ENCODE assay signal across 7 mouse cellular contexts in the genomic region with DNA sequence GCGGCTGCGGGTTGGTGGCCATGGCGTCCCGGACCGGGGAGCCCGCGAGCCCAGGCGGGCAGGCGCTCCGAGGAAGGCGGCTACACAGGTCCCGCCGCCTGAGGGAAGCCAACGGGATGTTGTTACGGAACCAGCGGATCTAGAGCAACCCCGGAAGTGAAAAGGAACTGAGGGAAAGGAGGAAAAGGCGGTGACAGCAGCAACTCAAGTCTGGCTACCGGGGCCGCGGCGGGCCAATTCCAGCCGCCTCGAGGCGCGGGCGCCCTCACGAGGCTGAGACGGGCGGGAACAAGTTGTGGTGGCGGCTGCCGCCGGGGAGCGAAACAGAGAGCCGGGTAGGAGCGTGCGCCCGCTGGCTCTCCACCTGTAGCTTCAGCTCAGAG. TPM values are rescaled to one million over a fixed set of nuclear protein-coding genes. Genes with fewer than 3 reads are reported as not detected.
DNase-seq lines count a peak whose midpoint lies in the region; ATAC-seq lines count a peak whose summit lies in the region.

A gene (minus strand): TSS at position 169 of the 383 bp plus-strand sequence.

- peak; percentile 98 for DNase-seq in adrenal gland, postnatal 14 days
- DNase-seq in embryonic facial prominence, embryonic 11.5 days (ENCODE audit: low spot score), result peak; percentile 95
- DNase-seq in kidney, adult 11 months, result peak; percentile 96
- DNase-seq in limb, embryonic 10.5 days (ENCODE audit: low spot score), result peak; percentile 97
- DNase-seq in spleen, adult 12 weeks (ENCODE audit: low spot score), result peak; percentile 90

- WGBS in embryonic facial prominence, embryonic 11.5 days, result under 1% methylated on average over 34 of the region's 38 CpGs
- WGBS in limb, embryonic 10.5 days, result under 1% methylated on average over 38 of the region's 38 CpGs
- under 1% methylated on average over 38 of the region's 38 CpGs for WGBS in midbrain, embryonic 13.5 days

- peak within 1 kb of the TSS; percentile 97 for H3K4me3 ChIP-seq in embryonic facial prominence, embryonic 11.5 days (ENCODE audit: low read depth, low read length)
- H3K4me3 ChIP-seq in limb, embryonic 10.5 days, result peak within 1 kb of the TSS; percentile 98
- H3K4me3 ChIP-seq in midbrain, embryonic 13.5 days (replicated peaks), result peak within 1 kb of the TSS; percentile 99

- H3K4me1 ChIP-seq in embryonic facial prominence, embryonic 11.5 days (ENCODE audit: control insufficient read depth, insufficient read depth, low read length), result no peaks in the 10 kb centered on the region
- peaks cover 19% of the 10 kb centered on the region for H3K4me1 ChIP-seq in limb, embryonic 10.5 days
- H3K4me1 ChIP-seq in midbrain, embryonic 13.5 days (replicated peaks), result peaks cover 24% of the 10 kb centered on the region

- ATAC-seq in embryonic facial prominence, embryonic 11.5 days (replicated peaks; ENCODE audit: insufficient number of reproducible peaks, low FRiP score, low TSS enrichment, low read depth), result peak; percentile 94
- peak; percentile 90 for ATAC-seq in granulocyte monocyte progenitor cell, adult 5-6 weeks (replicated peaks; ENCODE audit: poor library complexity, severe bottlenecking)
- ATAC-seq in midbrain, embryonic 13.5 days, result peak; percentile 97

- no peaks in the 10 kb centered on the region for H3K27me3 ChIP-seq in embryonic facial prominence, embryonic 11.5 days (ENCODE audit: control insufficient read depth, insufficient read depth, low read length)
- H3K27me3 ChIP-seq in limb, embryonic 10.5 days (ENCODE audit: low read depth, poor library complexity, severe bottlenecking), result no peaks in the 10 kb centered on the region
- H3K27me3 ChIP-seq in midbrain, embryonic 13.5 days, result no peaks in the 10 kb centered on the region

- H3K9ac ChIP-seq in embryonic facial prominence, embryonic 11.5 days (replicated peaks; ENCODE audit: low read length), result peak within 1 kb of the TSS; percentile 93
- H3K9ac ChIP-seq in midbrain, embryonic 13.5 days (replicated peaks), result peak within 1 kb of the TSS; percentile 96

- H3K36me3 ChIP-seq in embryonic facial prominence, embryonic 11.5 days (replicated peaks; ENCODE audit: control insufficient read depth, insufficient read depth, low read depth, low read length), result no peaks in the 10 kb centered on the region
- H3K36me3 ChIP-seq in limb, embryonic 10.5 days, result peaks cover 7% of the 10 kb centered on the region; the same call in 1 of the 2 replicates
- H3K36me3 ChIP-seq in midbrain, embryonic 13.5 days, result peaks cover 4% of the 10 kb centered on the region

- H3K27ac ChIP-seq in embryonic facial prominence, embryonic 11.5 days (replicated peaks; ENCODE audit: low read depth, low read length), result peak within 1 kb of the TSS; percentile 28; the same call in 1 of the 2 replicates
- H3K27ac ChIP-seq in limb, embryonic 10.5 days, result peak within 1 kb of the TSS; percentile 92
- peak within 1 kb of the TSS; percentile 59; the same call in 1 of the 2 replicates for H3K27ac ChIP-seq in midbrain, embryonic 13.5 days

- H3K4me2 ChIP-seq in embryonic facial prominence, embryonic 11.5 days (ENCODE audit: low read depth, low read length), result peak within 1 kb of the TSS; percentile 52
- peak within 1 kb of the TSS; percentile 94 for H3K4me2 ChIP-seq in midbrain, embryonic 13.5 days (replicated peaks)

- H3K9me3 ChIP-seq in embryonic facial prominence, embryonic 11.5 days (replicated peaks; ENCODE audit: control insufficient read depth, low read length), result no peaks in the 10 kb centered on the region
- H3K9me3 ChIP-seq in limb, embryonic 10.5 days (replicated peaks), result no peaks in the 10 kb centered on the region
- no peaks in the 10 kb centered on the region for H3K9me3 ChIP-seq in midbrain, embryonic 13.5 days

RNA-seq across cellular contexts. Expression of the gene that starts here (rescaled TPM):
- 34.3 and 35.8 TPM in 2 replicates for total RNA-seq in adrenal gland, postnatal 14 days (2021)
- 23.0 and 25.2 TPM in 2 replicates for polyA plus RNA-seq in embryonic facial prominence, embryonic 11.5 days (2014; fragmentation: Nextera tagmentation; extraction: Ambion mirVana)
- 21.5 and 27.4 TPM in 2 replicates for total RNA-seq in granulocyte monocyte progenitor cell, adult 5-6 weeks (2014; fragmentation: Nextera tagmentation)
- total RNA-seq in granulocyte monocyte progenitor cell, adult 5-6 weeks (2017), result 35.3 and 40.6 TPM in 2 replicates
- 15.7 and 18.5 TPM in 2 replicates for polyA plus RNA-seq in limb, embryonic 10.5 days (2016; fragmentation: Nextera tagmentation; extraction: Ambion mirVana)
- polyA plus RNA-seq in midbrain, embryonic 13.5 days (2015; fragmentation: Nextera tagmentation; extraction: Ambion mirVana), result 29.9 and 31.8 TPM in 2 replicates

Comparison
In these comparisons a context has a peak if more than half of its experiments do, and no peak if none do; other contexts are left out.
1. Peak in every context shown above with its lines: DNase-seq, ATAC-seq, H3K4me3 ChIP-seq and H3K27ac ChIP-seq.
2. H3K27ac ChIP-seq: peak in every context shown above with its lines; median percentile 92 in limb, embryonic 10.5 days; 59 in midbrain, embryonic 13.5 days; 28 in embryonic facial prominence, embryonic 11.5 days.